Comparison of ENCODE assay signal across 9 mouse cellular contexts in the genomic region with DNA sequence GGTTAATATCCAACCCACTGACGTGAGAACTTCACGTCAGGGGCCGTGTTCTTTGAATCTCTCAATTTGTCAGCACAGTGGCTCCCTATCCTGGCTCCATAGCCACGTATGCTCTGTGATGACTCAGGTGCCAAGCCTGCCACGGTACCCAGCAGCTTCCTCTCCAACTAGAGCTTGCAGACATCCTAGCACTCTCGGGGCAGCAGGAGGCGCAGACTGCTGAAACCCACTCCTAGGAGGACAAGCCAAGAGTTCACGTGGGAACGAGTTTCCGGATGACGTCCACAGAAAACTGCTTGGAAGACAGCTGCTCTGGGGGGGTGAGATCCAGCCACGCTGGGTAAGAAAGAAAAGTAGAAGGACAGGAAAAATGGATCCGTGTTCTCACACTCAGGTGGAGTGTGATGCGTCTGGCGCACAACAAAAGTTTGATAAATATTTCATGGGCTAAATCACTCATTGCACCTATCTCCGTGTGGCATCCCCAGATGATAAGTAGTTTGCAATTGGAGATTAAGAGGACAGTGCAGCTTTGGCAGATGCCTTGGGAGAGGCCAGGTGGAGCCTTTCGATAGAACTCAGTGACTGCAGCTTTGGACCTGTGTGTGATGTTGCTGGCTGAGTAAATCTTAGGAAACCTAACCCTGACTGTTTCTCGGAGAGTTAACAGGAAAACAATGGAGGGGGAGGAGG. TPM values are rescaled to one million over a fixed set of nuclear protein-coding genes. Genes with fewer than 3 reads are reported as not detected.
DNase-seq lines count a peak whose midpoint lies in the region; ATAC-seq and TF ChIP-seq lines count a peak whose summit lies in the region.
"Had no signal": no experiment of that assay in that cellular context is flagged by ENCODE, and none has a peak within 500 bp of the region (broad histone marks: within the 10 kb centered on the region; RNA-seq: fewer than 3 reads in every experiment).

No protein-coding gene starts in this region.

- peaks cover 19% of the 10 kb centered on the region for H3K4me1 ChIP-seq in limb, embryonic 14.5 days (ENCODE audit: control insufficient read depth, insufficient read depth, low read length)
- no peaks in the 10 kb centered on the region for H3K4me1 ChIP-seq in liver, embryonic 12.5 days

- H3K4me2 ChIP-seq in limb, embryonic 14.5 days (replicated peaks; ENCODE audit: low read depth, low read length, severe bottlenecking) = no peak overlapping the region
- H3K4me2 ChIP-seq in liver, embryonic 12.5 days = no peak overlapping the region

- peaks cover 5% of the 10 kb centered on the region; the same call in 1 of the 2 replicates for H3K36me3 ChIP-seq in limb, embryonic 14.5 days (ENCODE audit: control insufficient read depth, insufficient read depth, low read length)
- H3K36me3 ChIP-seq in liver, embryonic 12.5 days = no peaks in the 10 kb centered on the region

- no peak overlapping the region for H3K27ac ChIP-seq in limb, embryonic 14.5 days (replicated peaks; ENCODE audit: low read depth, low read length)
- H3K27ac ChIP-seq in liver, embryonic 12.5 days = no peak overlapping the region

- no peaks in the 10 kb centered on the region for H3K27me3 ChIP-seq in limb, embryonic 14.5 days (ENCODE audit: control insufficient read depth, insufficient read depth, low read length)
- H3K27me3 ChIP-seq in liver, embryonic 12.5 days (replicated peaks) = 0 out of 2 replicates have a peak, but pooled peaks cover 3% of the 10 kb centered on the region

- no peak overlapping the region for H3K9ac ChIP-seq in limb, embryonic 14.5 days (ENCODE audit: low read depth, low read length, severe bottlenecking)
- H3K9ac ChIP-seq in liver, embryonic 12.5 days = no peak overlapping the region

- peak; percentile 17; the same call in 1 of the 2 replicates for ATAC-seq in limb, embryonic 14.5 days (ENCODE audit: low FRiP score, low read depth)
- ATAC-seq in liver, embryonic 12.5 days = no peak
- no peak for ATAC-seq in erythroblast, adult 5-6 weeks (replicated peaks; ENCODE audit: low FRiP score, poor library complexity, severe bottlenecking)

- H3K4me3 ChIP-seq in limb, embryonic 14.5 days (replicated peaks; ENCODE audit: low read length) = no peak overlapping the region
- no peak overlapping the region for H3K4me3 ChIP-seq in liver, embryonic 12.5 days

- WGBS in limb, embryonic 14.5 days = 62% methylated on average over 18 of the region's 18 CpGs
- 57% methylated on average over 18 of the region's 18 CpGs for WGBS in liver, embryonic 12.5 days (ENCODE audit: insufficient replicate concordance)

- TF ChIP-seq POLR2A in limb, embryonic 14.5 days (IDR thresholded peaks at IDR 0.05; ENCODE audit: borderline replicate concordance, extremely low read depth, insufficient read depth, insufficient read length) = no peak

- no peaks in the 10 kb centered on the region for H3K9me3 ChIP-seq in limb, embryonic 14.5 days (ENCODE audit: control insufficient read depth, low read length)
- no peaks in the 10 kb centered on the region for H3K9me3 ChIP-seq in liver, embryonic 12.5 days (replicated peaks)

- peak; percentile 31 to 33 for DNase-seq in heart, adult 9 months (ENCODE audit: low spot score in 2 of 2)
- no peak for DNase-seq in heart, adult 8-10 months (ENCODE audit: low spot score)
- DNase-seq in cerebellum, postnatal 36 days = peak; percentile 56
- DNase-seq in kidney, adult 11 months = peak; percentile 24
- DNase-seq in limb, embryonic 14.5 days (ENCODE audit: low spot score) = peak; percentile 20
- DNase-seq in thymus, postnatal 4 days = no peak

RNA-seq across cellular contexts. Expression of a gene that starts 31.6 kb away (rescaled TPM):
- 1 to 10 TPM; 3.3 to 4.4 (median 4.0) TPM for total RNA-seq in heart, adult 8-10 months (2022)
- 44.7 and 51.8 TPM in 2 replicates for polyA plus RNA-seq in limb, embryonic 14.5 days (2012; rRNA removed)
- polyA plus RNA-seq in limb, embryonic 14.5 days (2014; fragmentation: Nextera tagmentation; extraction: Ambion mirVana) = 61.5 and 78.9 TPM in 2 replicates
- 3.3 and 4.1 TPM in 2 replicates for polyA plus RNA-seq in liver, embryonic 12.5 days (2016; fragmentation: Nextera tagmentation; extraction: Ambion mirVana)
- 0.84 TPM in 1 of 2 replicates, not detected in the other for total RNA-seq in erythroblast, adult 5-6 weeks (2015; ENCODE audit: low replicate concordance)
- total RNA-seq in erythroblast, adult 5-6 weeks (2017; ENCODE audit: low replicate concordance) = 0.26 TPM in 1 of 2 replicates, not detected in the other

RNA-seq across cellular contexts. Expression of a gene that starts 46.9 kb away (rescaled TPM):
- not detected for total RNA-seq in heart, adult 8-10 months (2022)
- polyA plus RNA-seq in limb, embryonic 14.5 days (2012; rRNA removed) = not detected in 2 replicates
- not detected in 2 replicates for polyA plus RNA-seq in limb, embryonic 14.5 days (2014; fragmentation: Nextera tagmentation; extraction: Ambion mirVana)
- polyA plus RNA-seq in liver, embryonic 12.5 days (2016; fragmentation: Nextera tagmentation; extraction: Ambion mirVana) = not detected in 2 replicates
- not detected in 2 replicates for total RNA-seq in erythroblast, adult 5-6 weeks (2015; ENCODE audit: low replicate concordance)
- not detected in 2 replicates for total RNA-seq in erythroblast, adult 5-6 weeks (2017; ENCODE audit: low replicate concordance)
- total RNA-seq: liver, adult 2 months had no signal
- polyA plus RNA-seq: liver, adult 2 months had no signal

Comparison
In these comparisons a context has a peak if more than half of its experiments do, and no peak if none do; other contexts are left out.
1. DNase-seq: peak in heart, adult 9 months (2 of 2), cerebellum, postnatal 36 days (2 of 2), kidney, adult 11 months (single experiment) and limb, embryonic 14.5 days (single experiment); none in heart, adult 8-10 months (single experiment) and thymus, postnatal 4 days (single experiment).